Mouse (Mus musculus) brain, embryonic 14.5 days (tissue): Measurements from ENCODE around the gene Rhox4c. TPM values are rescaled to one million over a fixed set of nuclear protein-coding genes. Genes with fewer than 3 reads are reported as not detected.
"Not testable (repeated sequence)": the region's sequence is repeated elsewhere in the genome, so short reads cannot be mapped to it uniquely, and the experiment has no call there.

Experiments
- DNase-seq: peaks from one replicate; pipeline ENCODE4 v3.0.0-alpha.2; 2011; ENCODE audit warnings: low read depth
- polyA plus RNA-seq: library from polyadenylated mRNA; depleted of rRNA; stranded (reverse); fragments of >200 nt; gene quantifications from 2 replicates; pipeline ENCODE4 v1.2.3, GENCODE M21; 2012; rRNA removed

The Rhox4c gene
- polyA plus RNA-seq: not detected in 2 replicates

DNA sequence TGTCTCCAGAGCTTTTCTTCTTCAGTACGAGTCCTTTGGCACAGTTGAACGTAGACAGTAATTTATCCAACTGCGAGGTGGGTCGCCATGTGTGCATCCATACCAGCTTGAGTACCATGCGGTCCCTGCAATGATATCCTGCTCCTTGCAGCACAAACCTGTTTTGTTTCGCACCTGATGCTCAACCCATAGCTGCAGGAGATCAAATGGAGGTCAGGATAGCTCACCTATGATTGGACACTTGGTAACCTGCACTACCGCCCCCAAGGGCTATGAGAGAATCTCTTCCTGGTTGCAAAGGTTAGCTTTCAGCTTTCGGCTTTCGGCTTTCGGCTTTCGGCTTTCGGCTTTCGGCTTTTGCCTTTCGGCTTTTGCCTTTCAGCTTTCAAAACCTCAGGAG, at the start of gene Rhox4c:
Gene Rhox4c (plus strand): TSS at position 301 of the 400 bp plus-strand sequence.
- not testable (repeated sequence) for DNase-seq

- DNase-seq: not testable (repeated sequence)
Observed at GRCm38 (mm10) chrX:37432194-37432593, 47.9 kb upstream of the Rhox4c start, which contains the start of gene Rhox4b. Gene Rhox4b, plus strand, starts transcription at chrX:37432494.

DNA sequence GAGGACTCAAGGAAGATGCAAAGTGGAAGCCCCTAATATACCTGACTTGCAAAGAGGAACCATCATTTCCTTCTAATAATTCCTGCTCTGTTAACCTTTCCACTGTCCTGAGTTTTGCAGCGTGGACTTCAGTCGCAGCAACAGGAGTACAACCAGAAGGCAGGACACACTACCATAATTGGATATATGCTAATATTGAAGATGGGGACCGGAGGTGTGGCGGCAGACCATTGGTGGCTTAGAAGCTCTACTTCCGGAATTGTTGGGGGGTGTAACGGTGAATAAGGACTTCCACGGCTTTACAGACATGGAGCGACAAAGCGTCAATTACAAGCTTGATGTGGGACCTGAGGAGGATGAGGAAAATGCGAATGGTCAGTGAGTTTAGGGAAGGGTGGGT, 26.8 kb upstream of the Rhox4c start, which contains the start of gene Rhox2c:
Gene Rhox2c (plus strand): TSS at position 301 of the 400 bp plus-strand sequence.
- not testable (repeated sequence) for DNase-seq

GRCm38 (mm10) chrX:37458285-37458684, 21.9 kb upstream of the Rhox4c start, which contains the start of gene Rhox3c:
Gene Rhox3c, plus strand, starts transcription at chrX:37458585.
- DNase-seq: not testable (repeated sequence)

DNA sequence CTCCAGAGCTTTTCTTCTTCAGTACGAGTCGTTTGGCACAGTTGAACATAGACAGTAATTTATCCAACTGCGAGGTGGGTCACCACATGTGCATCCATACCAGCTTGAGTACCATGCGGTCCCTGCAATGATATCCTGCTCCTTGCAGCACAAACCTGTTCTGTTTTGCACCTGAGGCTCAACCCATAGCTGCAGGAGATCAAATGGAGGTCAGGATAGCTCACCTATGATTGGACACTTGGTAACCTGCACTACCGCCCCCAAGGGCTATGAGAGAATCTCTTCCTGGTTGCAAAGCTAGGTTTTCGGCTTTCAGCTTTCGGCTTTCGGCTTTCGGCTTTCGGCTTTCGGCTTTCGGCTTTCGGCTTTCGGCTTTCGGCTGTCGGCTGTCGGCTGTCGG, 33.9 kb downstream of the Rhox4c start, which contains the start of gene Rhox4d:
Gene Rhox4d (plus strand): TSS at position 301 of the 400 bp plus-strand sequence.
- DNase-seq: not testable (repeated sequence)

- DNase-seq: not testable (repeated sequence)
Observed at GRCm38 (mm10) chrX:37530152-37530551, 50.0 kb downstream of the Rhox4c start, which contains the start of gene Rhox2e. Gene Rhox2e, plus strand, starts transcription at chrX:37530452.

Other genes starting within 250 kb of the Rhox4c start
- gene Rhox2a, start 235.4 kb upstream of the Rhox4c start, polyA plus RNA-seq: not detected in 2 replicates
- not detected in 2 replicates for gene Rhox3a, start 230.4 kb upstream of the Rhox4c start, polyA plus RNA-seq
- gene Rhox4a, start 215.0 kb upstream of the Rhox4c start, polyA plus RNA-seq: not detected in 2 replicates
- gene Rhox3a2, start 100.3 kb upstream of the Rhox4c start, polyA plus RNA-seq: not detected in 2 replicates
- gene Rhox4a2, start 89.5 kb upstream of the Rhox4c start, polyA plus RNA-seq: 0.10 and 0.30 TPM in 2 replicates
- not detected in 2 replicates for gene Rhox2b, start 68.3 kb upstream of the Rhox4c start, polyA plus RNA-seq
- 0.14 TPM in 1 of 2 replicates, not detected in the other for gene Rhox4b, start 47.8 kb upstream of the Rhox4c start, polyA plus RNA-seq
- gene Rhox2c, start 26.7 kb upstream of the Rhox4c start, polyA plus RNA-seq: not detected in 2 replicates
- not detected in 2 replicates for gene Rhox3c, start 21.8 kb upstream of the Rhox4c start, polyA plus RNA-seq
- not detected in 2 replicates for gene Rhox2d, start 13.1 kb downstream of the Rhox4c start, polyA plus RNA-seq
- not detected in 2 replicates for gene Rhox4d, start 34.0 kb downstream of the Rhox4c start, polyA plus RNA-seq
- gene Rhox2e, start 50.1 kb downstream of the Rhox4c start, polyA plus RNA-seq: not detected in 2 replicates
- not detected in 2 replicates for gene Rhox3e, start 61.7 kb downstream of the Rhox4c start, polyA plus RNA-seq
- gene Rhox4e, start 77.1 kb downstream of the Rhox4c start, polyA plus RNA-seq: not detected in 2 replicates
- not detected in 2 replicates for gene Rhox2f, start 91.1 kb downstream of the Rhox4c start, polyA plus RNA-seq
- not detected in 2 replicates for gene Rhox3f, start 100.7 kb downstream of the Rhox4c start, polyA plus RNA-seq
- not detected in 2 replicates for gene Rhox4f, start 127.4 kb downstream of the Rhox4c start, polyA plus RNA-seq
- not detected in 2 replicates for gene Rhox3g, start 148.3 kb downstream of the Rhox4c start, polyA plus RNA-seq
- not detected in 2 replicates for gene Rhox2g, start 163.1 kb downstream of the Rhox4c start, polyA plus RNA-seq
- not detected in 2 replicates for gene Rhox4g, start 171.0 kb downstream of the Rhox4c start, polyA plus RNA-seq
- gene Rhox3h, start 188.4 kb downstream of the Rhox4c start, polyA plus RNA-seq: not detected in 2 replicates
- not detected in 2 replicates for gene Rhox2h, start 192.9 kb downstream of the Rhox4c start, polyA plus RNA-seq